Mouse (Mus musculus) MEL (cell line): ENCODE data around the gene Sorl1.

Experiments
- BHLHE40 ChIP-seq: IDR thresholded peaks from 2 replicates; pipeline ENCODE4 v1.6.1; 2012; ENCODE audit warnings: low read depth, mild to moderate bottlenecking, inconsistent platforms, low read length, improper control_type of control experiment, borderline replicate concordance
- CTCF ChIP-seq, 3 experiments: IDR thresholded peaks in 2 of 3; conservative IDR thresholded peaks in 1 of 3; 2 replicates each; pipeline ENCODE4 v1.5.1; 2011 to 2012; ENCODE audit warnings: low read length in 3 of 3, low read depth in 2 of 3, mild to moderate bottlenecking in 2 of 3, improper control_type of control experiment in 1 of 3, inconsistent platforms in 1 of 3, mixed read lengths in 1 of 3, moderate library complexity in 1 of 3; ENCODE audit not compliant: control insufficient read depth in 1 of 3, insufficient read depth in 1 of 3, poor library complexity in 1 of 3, severe bottlenecking in 1 of 3
- E2F4 ChIP-seq: IDR thresholded peaks from 2 replicates; pipeline ENCODE4 v1.6.1; 2011; ENCODE audit warnings: low read depth, low read length, improper control_type of control experiment, borderline replicate concordance
- KAT2A ChIP-seq: conservative IDR thresholded peaks from 2 replicates; pipeline ENCODE4 v1.6.1; 2012; ENCODE audit warnings: low read depth, low read length, improper control_type of control experiment, inconsistent platforms
- MAX ChIP-seq: IDR thresholded peaks from 2 replicates; pipeline ENCODE4 v1.6.1; 2011; ENCODE audit warnings: low read length, improper control_type of control experiment
- POLR2A ChIP-seq, 2 experiments: IDR thresholded peaks; 2 replicates each; pipeline ENCODE4 v1.6.1; 2011 to 2012; ENCODE audit warnings: low read length in 2 of 2, mild to moderate bottlenecking in 2 of 2, control low read depth in 1 of 2, improper control_type of control experiment in 1 of 2, low read depth in 1 of 2, moderate library complexity in 1 of 2; ENCODE audit not compliant: control insufficient read depth in 1 of 2, insufficient read depth in 1 of 2, poor library complexity in 1 of 2

DNA sequence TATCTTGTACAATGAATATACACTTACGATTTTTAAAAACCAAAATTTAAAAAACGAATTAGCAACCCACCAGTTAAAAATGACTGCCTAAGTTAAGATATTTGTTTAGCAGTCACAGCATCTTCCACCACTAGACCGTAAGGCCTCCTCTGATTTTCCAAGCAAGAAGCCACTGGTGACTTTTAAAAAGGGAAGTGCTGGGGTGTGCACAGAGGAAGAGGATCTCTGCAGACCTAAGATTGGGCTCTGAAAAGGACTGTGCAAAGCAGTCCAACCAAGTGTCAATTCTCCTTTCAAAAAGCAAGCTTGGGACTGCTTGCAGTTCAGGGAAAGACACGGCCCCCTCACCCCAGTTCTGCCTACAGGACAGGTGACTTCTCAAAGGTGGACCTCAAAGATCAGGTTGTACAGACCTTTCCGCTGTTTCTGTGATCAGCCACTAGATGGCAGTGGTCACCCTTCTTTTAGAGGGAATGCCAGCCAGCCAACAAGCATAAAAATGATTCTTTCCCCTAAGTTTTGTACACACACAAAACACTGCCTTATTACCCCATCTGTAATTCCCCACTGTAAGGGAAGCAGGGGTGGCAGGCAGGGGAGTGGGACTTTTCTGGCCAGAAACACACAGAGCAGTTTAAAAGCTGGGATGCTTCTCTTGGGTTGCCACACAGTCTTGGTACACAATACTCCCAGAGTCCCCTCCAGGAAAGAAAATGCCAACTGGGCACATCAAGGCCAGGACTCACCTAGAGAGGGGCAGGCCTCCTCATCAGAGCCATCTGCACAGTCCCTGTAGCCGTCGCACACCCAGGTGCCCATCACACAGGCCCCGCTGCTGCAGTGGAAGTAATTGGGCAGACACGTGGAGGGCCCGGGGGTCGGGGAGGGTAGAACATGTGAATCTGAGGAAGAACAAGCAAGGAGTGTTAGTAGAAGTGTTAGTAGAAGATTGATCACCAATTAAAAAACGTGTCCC, 124.3 kb downstream of the Sorl1 start:
- TF ChIP-seq BHLHE40 (no peak), CTCF (IDR thresholded peaks at IDR 0.05 in 2 of 3, conservative IDR thresholded peaks at IDR 0.05 in 1 of 3; ENCODE audit: control insufficient read depth in 1 of 3, insufficient read depth in 1 of 3, low read depth in 2 of 3, low read length in 3 of 3, poor library complexity in 1 of 3, severe bottlenecking in 1 of 3) (peak; percentile 59 to 67 (median 65)), POLR2A (IDR thresholded peaks at IDR 0.05; ENCODE audit: control insufficient read depth in 1 of 2, insufficient read depth in 1 of 2, low read depth in 1 of 2, low read length in 2 of 2, poor library complexity in 1 of 2) (no peak), KAT2A (no peak), MAX (no peak), E2F4 (no peak)
